Mouse (Mus musculus) CH12F3 (cell line): ENCODE measurements around the gene Ankrd50.

ENCODE experiments used
- in situ Hi-C: fragments of 300-500 bp; cut with MboI; formaldehyde crosslinking; loops from 2 replicates; pipeline ENCODE4 v1.14.3; 2020; ENCODE audit warnings: low sequenced_read_pairs

Gene Ankrd50

DNA sequence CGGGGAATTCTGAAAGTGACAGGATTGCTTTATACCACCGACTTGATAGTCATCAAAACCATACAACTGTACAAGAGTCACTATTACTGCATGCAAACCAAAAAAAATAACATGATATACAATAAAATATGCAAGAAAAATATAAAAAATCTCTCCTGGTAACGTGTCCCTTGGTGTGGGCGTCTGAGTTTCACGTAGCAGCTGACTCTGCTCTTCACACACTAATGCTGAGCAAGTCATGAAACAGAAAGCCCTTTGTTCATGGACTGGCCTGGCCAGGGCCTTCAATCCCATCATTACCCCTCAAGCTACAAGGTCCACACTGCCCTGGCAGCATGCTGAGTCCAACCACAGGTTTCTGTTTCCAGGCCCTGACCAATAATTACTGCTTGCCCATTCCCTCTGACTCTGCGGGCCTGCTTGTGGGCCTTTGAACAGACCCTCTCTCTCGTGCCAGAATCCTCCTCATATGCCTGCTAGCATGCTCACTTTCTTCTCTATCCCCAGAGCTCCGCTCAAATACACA is 17.7 kb downstream of the Ankrd50 start:
- in situ Hi-C loops = no loop called here

DNA sequence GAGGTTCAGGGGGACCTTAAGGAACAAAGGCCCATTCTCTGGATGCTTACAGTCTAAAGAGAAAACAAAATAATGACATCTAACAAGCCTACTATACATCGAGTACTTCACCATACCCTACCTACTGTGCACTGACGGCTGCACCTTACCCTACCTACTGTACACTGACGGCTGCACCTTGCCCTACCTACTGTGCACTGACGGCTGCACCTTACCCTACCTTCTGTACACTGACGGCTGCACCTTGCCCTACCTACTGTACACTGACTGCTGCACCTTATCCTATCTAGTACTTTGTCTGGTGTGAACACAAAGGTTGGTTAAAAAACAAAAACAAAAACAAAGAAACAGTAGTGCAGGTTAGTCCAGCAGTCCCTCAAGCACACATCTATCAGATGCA is 18.5 kb downstream of the Ankrd50 start:
- in situ Hi-C loops = no loop called here

DNA sequence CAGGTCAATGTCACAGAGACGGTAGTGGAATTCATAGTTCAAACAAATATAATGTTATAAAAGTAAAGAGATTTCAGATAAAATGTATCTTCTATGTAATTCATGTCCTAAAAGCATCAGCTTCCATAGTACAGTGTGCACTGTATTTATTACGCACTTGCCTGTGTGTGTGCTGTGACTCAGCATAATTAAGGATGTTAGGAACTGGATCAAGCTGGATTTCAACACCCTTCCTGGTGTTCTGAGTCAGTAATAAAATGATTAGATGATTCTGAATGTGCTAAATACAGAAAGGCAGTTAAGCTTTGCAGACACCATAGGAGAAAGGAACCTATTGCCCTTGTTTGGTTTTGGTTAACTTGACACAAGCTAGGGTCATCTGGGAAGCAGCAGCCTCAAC is 21.5 kb downstream of the Ankrd50 start:
- in situ Hi-C loops = no loop called here

DNA sequence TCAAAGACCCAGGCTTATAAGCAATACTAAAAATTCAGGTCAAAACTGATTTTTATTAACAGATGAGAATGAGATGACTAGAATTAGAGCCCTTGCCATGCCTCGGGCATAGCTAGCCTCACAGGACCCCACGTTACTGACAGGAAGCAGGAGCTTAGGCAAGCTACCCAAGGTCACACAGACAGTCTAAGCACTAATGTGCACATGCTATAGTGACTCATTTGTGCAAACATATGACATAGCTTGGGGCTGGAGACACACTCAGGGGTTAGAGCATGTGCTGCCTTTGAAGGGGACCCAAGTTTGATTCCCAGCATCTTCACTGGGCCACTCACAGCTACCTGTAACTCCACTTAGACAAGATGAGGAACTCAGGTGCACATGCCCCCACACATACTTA is 22.9 kb downstream of the Ankrd50 start:
- in situ Hi-C loops = no loop called here

DNA sequence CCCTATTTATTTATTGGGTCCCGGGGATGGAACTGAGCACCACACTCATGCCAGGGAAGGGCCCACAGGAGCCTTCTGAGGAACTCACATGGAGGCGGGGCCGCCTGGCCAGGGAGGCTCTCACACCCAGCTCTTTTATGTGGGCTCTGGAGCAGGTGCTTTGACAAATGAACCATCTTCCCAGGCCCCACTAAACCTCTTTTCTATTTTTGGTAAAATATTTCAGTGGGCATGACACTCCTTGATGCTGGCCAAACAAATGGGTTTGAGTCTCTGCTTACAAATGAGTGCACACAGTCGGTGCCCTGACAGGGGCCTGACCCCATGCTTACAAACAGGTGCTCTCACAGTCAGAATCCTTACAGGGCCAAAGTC is 24.4 kb downstream of the Ankrd50 start:
- in situ Hi-C loops = no loop called here

DNA sequence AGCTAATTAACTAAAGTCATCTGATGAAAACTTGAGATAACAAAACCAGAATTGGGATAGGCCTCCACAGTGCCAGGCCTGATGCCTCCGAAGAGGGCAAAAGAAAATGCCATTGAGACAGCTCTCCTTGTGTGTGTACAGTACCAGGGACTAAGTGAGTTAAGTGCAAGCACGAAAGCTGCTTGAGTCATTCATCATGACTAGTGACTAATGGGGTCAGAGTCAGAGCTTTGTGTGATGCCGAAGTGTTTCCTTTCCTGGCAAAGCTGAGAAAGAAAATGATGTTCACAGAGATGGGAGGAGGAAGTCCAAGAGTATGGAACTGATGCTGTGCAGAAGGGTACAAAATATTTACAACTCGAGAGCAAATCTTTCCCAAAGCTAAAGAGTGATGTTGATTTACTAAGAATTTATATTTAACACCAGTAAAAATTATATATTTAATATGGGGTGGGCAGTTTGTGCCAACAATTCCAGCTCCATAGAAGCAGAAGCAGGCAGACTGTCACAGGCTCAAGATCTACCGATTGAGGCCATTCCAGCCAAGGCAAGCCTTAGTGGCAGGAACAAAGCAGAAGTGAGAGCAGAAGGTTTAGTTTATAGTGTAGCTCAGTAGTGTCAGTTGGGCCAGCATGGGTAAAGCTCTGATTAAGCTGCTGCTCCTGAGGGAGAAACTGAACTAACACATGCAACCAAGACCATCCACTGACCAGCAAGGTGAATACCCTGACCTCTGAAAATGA is 25.0 kb downstream of the Ankrd50 start:
- in situ Hi-C loops = no loop called here

DNA sequence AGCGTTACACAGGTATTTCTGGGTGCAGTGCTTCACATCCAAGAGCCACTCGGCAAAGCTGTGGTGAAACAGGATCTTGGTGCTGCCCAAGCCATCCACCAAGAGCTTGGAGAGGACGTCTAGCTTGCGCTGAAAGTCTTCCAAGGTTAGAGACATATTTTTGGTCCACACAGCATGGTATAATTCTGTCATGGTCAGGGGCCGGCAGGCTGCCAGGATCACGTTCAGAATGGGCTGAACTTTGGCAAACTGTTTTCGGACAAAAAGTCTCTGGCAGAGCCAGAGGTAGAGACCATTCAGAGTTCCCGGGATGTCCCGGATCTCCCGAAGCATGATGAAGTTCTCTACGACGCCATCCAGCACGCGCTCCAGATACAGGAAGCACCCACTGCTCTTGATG is 27.6 kb downstream of the Ankrd50 start:
- in situ Hi-C loops = no loop called here

DNA sequence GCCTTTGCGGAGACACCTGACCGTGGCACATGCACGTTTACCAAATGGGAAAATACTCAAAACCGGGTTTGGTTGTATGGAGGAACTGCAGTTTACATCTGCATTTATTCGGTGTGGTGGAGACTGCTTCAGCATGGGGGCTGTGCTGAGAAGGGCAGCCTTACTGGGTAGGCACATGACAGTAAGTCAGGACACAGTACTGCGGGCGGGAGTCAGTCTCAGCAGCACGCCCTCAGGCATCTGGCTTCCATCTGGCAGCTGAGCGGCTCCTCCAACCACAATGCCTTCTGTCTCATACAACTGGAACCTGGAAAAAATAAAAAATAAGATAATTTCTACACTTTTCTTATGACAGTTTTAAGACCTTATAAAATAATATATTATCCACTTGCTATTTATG is 32.4 kb downstream of the Ankrd50 start:
- in situ Hi-C loops = no loop called here

DNA sequence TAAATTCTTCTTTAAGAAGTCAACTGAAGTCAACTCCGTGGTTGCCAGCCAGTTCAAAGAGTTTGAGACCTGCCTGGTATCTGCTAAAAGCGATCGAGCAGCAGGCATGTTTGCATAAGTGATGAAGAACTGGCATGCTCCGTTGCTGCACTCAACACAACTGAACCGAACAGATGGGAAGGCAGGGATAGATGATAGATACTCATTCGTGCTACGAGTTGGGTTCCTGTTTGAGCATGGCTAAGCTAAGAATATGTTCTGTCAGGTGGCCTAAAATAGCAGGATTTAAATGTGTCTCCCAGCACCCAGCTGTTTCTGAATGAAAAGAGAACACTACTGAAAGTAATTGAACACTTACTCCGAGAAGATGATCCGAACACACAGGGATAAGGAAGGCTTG is 38.1 kb downstream of the Ankrd50 start:
- in situ Hi-C loops = no loop called here

DNA sequence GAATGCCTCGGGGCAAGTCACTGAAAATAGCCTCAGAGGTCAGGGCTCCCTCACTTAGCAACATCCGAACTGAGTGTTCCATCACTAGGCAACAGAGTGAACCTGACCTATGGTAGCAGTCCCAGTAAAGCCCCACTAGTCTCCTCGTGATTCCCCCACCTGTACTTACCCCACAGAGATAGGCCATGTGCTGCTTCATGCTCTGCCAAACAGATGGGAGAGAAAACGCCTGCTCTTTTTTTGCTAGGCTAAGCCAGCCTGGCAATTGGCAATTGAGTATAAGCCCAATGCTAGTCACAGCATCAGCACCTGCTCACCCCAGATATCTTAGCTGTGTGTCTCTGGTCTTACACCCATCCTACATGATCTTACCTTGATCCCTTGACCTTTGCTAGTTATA is 40.8 kb downstream of the Ankrd50 start:
- in situ Hi-C loops = no loop called here

DNA sequence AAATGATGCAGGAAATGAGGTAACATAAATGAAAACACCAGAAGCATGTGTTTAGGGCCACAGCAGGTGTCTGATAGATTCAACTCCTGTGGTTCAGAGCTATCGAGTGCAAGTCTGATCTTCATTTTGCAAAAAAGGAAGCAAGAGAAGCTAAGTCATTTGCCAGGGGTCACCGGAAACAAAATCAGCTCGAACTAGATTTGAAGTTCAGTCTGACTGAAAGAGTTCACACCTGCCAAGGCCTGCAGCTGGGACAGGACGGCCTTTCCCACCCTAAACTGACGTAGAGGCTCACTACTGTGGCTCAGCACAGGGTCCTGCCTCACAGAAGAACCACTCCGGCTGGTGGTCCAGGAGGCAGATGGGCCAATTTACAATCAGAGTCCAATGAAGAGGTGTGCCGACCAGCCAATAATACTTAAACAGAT is 44.1 kb downstream of the Ankrd50 start:
- in situ Hi-C loops = no loop called here

DNA sequence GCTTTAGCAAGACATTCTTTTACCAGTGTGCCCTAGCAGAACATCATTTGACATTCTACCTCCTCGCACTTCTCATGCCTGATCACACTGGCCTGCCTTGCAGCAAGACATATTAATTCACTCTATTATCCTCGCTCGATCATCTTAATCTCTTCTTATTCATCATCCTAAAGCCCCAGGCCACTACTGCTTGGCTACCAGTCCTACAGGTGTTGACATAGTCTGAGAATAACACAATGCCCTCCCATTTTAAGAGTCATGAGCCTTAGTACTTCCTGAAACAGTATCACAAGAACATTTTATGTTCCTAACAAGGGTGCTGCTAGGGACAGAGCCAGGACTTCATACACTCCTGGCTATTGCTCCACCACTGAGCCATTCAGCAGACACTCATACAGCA is 48.0 kb downstream of the Ankrd50 start:
- in situ Hi-C loops = no loop called here

DNA sequence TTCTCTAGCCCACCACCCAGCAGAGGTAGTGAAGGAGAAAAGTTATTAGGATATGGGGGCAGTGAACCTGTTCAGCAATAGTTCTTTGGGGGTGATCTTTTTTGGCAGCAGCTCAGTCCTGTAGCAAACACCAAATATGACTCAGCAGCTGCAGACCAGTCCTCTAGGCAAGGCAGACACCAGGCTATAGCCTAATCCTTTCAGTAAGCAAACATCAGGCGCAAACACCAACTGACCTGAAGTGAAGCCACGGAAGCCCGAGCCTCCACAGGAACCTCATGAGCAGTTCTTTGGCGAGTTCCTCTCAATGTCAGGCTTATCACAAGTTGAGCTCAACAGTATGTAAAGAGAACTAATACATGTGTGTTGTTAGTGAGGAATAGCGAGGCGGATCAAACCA is 48.8 kb downstream of the Ankrd50 start:
- in situ Hi-C loops = no loop called here

DNA sequence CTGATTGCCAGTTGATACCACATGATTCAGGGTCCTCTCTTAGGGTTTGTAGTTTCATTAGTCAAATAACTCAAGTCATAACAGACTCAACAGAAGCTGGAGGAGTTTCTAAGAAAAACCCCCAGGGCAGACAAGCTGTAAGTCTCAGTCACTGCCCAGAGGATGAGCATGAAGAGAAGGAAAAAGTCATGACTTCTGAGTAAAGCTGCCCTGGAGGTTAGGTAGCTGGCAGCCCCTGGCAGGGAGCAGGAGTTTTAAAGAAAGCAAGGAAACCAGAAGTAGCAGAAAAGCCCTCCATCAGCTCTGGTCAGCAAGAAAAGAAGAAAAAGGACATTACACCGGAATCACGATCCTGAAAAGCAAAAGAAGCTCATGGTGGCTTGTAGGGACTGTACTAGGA is 50.2 kb downstream of the Ankrd50 start:
- in situ Hi-C loops = no loop called here

DNA sequence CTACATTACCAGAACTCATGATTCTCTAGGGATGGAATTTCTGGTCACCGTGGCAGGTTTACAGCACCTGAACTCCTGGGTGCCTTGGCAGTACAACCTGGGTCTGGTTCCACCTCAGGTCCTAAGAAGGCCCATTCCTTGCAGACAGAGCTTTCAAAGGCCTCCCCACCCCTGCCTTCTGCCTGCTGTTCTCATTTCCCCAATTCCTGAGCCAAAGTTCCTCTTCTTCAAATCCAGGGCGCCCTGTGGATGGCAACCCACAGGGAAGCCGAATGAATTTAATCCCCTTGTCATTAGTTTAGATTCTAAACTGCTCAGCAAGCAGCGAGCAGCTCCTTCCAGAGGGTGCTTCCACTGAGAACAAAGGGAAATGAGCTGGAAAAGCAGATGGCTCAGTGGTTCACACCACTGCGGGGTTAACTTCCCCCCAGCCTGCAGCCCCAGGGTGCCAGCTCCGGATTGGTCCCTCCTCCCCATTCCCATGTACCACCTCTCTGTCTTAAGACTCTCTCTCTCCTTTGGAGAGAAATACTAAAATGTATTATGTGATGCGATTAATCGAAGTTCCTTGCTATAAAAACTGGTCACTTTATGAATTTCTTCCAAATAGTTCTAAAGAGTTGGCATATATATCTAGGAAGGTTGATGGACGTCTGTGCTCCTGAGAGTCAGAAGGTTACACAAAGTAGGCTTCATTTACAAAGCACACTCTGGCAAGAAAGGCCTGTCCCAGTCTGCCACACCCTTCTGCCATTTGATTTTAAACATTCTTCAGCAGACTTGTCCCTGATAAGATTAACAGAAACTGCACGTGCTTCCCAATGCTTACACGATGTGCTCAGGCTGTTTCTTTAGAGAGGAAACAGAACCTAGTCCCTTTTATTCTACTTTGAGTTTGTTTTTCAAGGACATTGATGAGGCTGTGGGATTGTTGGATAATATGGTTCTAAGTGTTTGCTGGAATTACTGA is 50.9 kb downstream of the Ankrd50 start:
- in situ Hi-C loops = no loop called here

DNA sequence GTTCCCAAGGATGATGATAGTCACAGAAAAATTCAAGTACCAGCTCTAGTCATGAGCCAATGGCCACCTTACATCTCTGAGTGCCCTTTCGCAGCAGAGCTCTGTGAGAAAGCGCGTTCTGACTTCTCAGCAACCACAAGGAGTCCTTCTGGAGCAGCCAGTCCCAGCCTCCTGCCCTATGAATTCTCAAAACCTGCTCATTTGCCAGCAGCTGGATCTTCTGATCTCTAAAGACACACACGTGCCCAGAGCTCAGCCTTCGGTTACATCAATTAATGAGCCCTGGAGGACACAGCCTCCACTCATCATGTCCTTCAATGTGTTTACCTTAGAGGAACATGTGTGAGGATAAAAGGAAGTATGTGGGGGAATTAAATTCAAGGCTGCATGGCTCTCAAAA is 53.2 kb downstream of the Ankrd50 start:
- in situ Hi-C loops = no loop called here

DNA sequence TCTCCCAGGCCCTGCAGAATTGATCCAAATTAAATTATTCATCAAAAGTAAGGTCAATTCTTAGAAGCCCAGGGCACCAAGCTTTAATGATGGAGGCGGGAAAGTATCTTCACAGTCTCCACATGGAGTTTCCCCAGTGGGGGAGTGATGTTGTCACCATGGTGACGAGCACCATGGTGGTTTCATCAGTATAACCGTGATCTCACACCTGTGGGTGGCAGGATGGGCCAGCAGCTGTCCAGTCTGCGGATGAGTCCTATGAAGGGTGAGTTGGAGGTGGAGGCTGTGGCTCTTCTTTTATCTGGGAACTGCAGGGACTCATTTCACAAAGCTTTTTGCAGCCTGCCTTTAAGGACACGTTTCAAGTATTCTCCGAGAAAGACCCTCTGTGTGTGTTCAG is 53.6 kb downstream of the Ankrd50 start:
- in situ Hi-C loops = no loop called here

DNA sequence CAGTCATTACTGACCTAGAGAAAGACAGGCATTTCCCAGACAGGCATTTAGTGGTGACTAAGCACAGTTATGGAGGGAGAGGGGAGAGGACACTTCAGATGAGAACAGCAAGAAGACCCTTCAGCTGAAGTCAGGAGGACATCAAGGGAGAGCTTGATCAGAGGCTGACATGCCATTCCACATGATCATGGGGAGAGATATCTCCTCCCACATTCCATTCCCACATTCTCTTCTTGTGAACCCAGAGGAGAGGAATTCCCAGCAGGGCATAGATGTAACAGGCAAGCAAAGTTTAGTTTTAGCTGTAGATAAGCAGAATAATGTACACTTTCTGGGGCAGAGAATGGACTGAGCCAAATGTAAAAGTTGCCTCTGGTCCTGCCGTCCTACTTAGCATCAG is 57.4 kb downstream of the Ankrd50 start:
- in situ Hi-C loops = no loop called here

DNA sequence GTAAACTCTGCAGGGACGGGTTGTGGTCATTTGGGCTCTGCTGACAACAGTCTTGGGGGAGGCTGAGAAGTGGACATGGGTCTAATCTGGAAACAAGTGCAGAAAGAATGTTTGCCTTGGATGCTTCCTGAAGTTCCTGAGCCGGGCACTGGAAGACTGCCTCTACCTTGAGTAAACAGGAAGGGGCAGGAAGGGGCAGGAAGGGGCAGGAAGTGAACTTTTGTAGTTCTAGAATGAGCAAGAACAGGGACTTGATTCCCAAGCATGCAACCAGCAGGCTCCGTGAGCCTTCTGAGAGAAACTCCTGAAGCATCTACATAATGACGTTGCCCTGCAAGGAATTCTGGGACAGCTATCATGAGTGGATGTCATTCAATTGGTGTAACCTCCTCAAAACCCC is 60.7 kb downstream of the Ankrd50 start:
- in situ Hi-C loops = no loop called here

DNA sequence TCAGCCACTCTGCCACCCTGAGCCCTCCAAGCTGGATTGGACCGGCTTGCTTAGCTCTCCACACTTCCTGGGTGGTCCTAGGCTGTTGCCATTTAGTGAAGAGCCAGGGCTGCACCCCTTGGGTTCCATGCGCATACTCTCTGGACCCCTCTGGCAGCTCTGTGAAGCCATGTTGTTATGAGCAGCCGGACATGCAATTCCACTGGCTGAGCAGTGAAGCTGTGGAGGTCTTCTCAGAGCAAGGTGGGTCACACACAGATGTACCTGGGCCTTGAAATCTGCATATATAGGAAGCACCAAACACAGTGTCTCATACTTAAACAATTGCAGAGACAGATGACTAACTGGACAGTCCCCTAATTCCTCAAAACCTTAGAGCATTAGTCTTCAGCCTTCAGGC is 64.7 kb downstream of the Ankrd50 start:
- in situ Hi-C loops = no loop called here

DNA sequence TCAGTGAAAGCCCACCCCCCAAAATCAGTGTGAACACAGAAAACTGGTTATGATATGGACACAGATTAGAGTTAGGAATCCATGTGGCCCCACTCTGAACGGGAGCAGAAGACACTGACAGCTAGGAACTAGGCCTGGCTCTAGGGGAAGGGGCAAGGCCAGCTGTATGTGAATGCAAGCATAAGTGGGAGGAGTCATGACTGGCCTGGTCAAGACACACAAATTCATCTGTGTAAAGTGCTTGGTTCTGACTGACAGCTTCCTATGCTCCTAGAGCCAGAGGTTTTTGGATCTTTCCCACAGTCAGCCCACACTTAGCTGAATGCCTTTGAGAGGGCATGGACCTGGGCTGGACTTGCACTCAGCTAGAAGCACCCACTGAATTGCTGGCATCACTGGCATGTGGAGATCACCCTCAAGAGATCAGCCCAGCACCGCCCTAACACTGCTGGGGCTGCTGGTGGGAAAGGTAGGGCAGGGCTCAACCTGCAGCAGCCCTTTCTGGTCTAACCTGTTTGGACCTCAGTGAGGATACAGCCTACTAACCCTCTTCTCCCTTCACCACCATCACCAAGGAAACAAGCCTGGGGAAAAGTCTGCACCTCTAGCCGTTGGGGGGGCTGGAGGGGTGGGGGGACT is 69.2 kb downstream of the Ankrd50 start:
- in situ Hi-C loops = no loop called here
